In genomic region chr7:19575559-19575958, GRCm38 (mm10) we compare ENCODE assay signal across 14 mouse cellular contexts. TPM values are rescaled to one million over a fixed set of nuclear protein-coding genes. Genes with fewer than 3 reads are reported as not detected.
"Had no signal": no experiment of that assay in that cellular context is flagged by ENCODE, and none has a peak within 500 bp of the region (broad histone marks: within the 10 kb centered on the region; RNA-seq: fewer than 3 reads in every experiment).

No protein-coding gene starts in this region.

- H3K27ac ChIP-seq: layer of hippocampus, adult 2 months; limb, embryonic 13.5 days; midbrain, embryonic 15.5 days; neural tube, embryonic 12.5 days had no signal

- H3K9me3 ChIP-seq: limb, embryonic 13.5 days; midbrain, embryonic 15.5 days; neural tube, embryonic 12.5 days had no signal

- H3K36me3 ChIP-seq: midbrain, embryonic 15.5 days had no signal

- ATAC-seq: midbrain, embryonic 15.5 days had no signal

- H3K4me3 ChIP-seq: layer of hippocampus, adult 2 months; limb, embryonic 13.5 days; midbrain, embryonic 15.5 days; neural tube, embryonic 12.5 days had no signal

- H3K4me2 ChIP-seq: limb, embryonic 13.5 days; midbrain, embryonic 15.5 days; neural tube, embryonic 12.5 days had no signal

- H3K9ac ChIP-seq: limb, embryonic 13.5 days; midbrain, embryonic 15.5 days; neural tube, embryonic 12.5 days had no signal

- DNase-seq: kidney, adult 11 months; kidney, postnatal 10 days; kidney, postnatal 4 days; left cerebral cortex, postnatal 4 days; lung, adult 18-20 months; right cerebral cortex, postnatal 4 days; spleen, adult 18-20 months; thymus, adult 18-20 months; thymus, postnatal 14 days had no signal

RNA-seq across cellular contexts. Expression of gene Zfp296, which starts 1.5 kb away (rescaled TPM):
- total RNA-seq: layer of hippocampus, postnatal 10 days had no signal
